Mouse (Mus musculus): ENCODE results near the gene Olfr486.
"Not testable (repeated sequence)": the region's sequence is repeated elsewhere in the genome, so short reads cannot be mapped to it uniquely, and the experiment has no call there.

GRCm38 (mm10) chr7:108185237-108185636 lies 12.7 kb upstream of the Olfr486 start:
- TF ChIP-seq MAX (IDR thresholded peaks at IDR 0.05); CTCF (IDR thresholded peaks at IDR 0.05; ENCODE audit: control insufficient read depth, insufficient read depth, insufficient read length); FOSL1 (IDR thresholded peaks at IDR 0.05; ENCODE audit: insufficient read depth, low read length, poor library complexity, severe bottlenecking); USF1 (IDR thresholded peaks at IDR 0.05; ENCODE audit: low read depth); CEBPB (IDR thresholded peaks at IDR 0.05; ENCODE audit: low read depth); MYOD1 (IDR thresholded peaks at IDR 0.05; ENCODE audit: control insufficient read depth, insufficient read length, low read depth): not testable (repeated sequence)
